Mouse (Mus musculus): ENCODE results near the gene Stac2. TPM values are rescaled to one million over a fixed set of nuclear protein-coding genes. Genes with fewer than 3 reads are reported as not detected.
A peak's percentile ranks its signal among the peaks of the same experiment; 100 is the strongest.

Gene Stac2
- polyA plus RNA-seq (2015; fragmentation: Nextera tagmentation; extraction: Ambion mirVana), result 1.2 and 1.6 TPM in 2 replicates

DNA sequence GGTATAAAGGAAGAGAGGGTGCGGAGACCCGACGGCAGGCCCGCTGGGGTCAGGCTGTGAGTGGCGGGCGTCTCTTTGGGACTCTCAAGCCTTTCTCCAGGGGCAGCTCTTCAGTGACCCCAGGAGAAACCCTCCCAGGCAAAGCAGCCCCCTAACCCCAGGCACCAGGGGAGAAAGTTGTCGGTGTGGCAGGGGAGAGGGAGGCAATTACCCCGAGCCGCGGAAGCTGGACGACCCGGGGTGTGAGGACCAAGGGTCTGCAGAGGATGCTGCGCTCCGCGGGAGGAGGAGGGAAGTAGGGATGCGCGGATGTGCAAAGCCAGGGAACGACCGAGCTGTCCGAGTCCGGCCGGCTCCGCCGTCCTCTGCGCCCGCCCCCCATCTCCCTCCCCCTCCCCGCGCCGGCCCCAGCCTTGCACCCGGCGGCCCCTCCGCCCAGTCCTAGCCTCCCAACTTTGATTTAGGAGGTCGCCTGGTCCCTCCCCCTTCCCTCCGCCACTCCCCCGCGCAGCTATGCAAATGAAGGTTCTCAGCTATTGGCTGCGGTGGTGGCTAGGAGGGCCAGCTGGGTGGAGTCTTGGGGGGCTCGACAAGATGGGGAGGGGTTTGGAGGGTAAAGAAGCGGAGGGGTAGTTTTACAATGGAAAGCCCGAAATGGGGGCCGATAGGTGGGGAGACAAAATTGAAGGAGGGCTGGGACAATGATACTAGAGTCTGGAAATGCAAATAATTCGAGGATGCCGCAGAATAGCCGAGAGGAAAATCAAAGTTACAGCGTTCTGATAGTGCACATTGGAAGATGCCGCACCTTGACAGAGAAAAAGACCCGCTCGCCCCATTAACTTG lies at the start of gene Stac2:
Stac2 (minus strand) TSS at position 474 of the 846 bp plus-strand sequence.
- H3K4me1 ChIP-seq, result peaks cover 34% of the 10 kb centered on the region
- WGBS, result 2% methylated on average over 38 of the region's 48 CpGs
- H3K27ac ChIP-seq, result 0 out of 2 replicates have a peak within 1 kb of the TSS, but pooled peaks have one; percentile 31
- H3K4me2 ChIP-seq, result peak within 1 kb of the TSS; percentile 75
- peaks cover 73% of the 10 kb centered on the region for H3K27me3 ChIP-seq
- H3K9me3 ChIP-seq (replicated peaks), result no peaks in the 10 kb centered on the region
- peak within 1 kb of the TSS; percentile 61 for H3K9ac ChIP-seq
- H3K36me3 ChIP-seq (ENCODE audit: poor library complexity, severe bottlenecking), result no peaks in the 10 kb centered on the region
- peak; percentile 89 for ATAC-seq
- H3K4me3 ChIP-seq, result peak within 1 kb of the TSS; percentile 46

DNA sequence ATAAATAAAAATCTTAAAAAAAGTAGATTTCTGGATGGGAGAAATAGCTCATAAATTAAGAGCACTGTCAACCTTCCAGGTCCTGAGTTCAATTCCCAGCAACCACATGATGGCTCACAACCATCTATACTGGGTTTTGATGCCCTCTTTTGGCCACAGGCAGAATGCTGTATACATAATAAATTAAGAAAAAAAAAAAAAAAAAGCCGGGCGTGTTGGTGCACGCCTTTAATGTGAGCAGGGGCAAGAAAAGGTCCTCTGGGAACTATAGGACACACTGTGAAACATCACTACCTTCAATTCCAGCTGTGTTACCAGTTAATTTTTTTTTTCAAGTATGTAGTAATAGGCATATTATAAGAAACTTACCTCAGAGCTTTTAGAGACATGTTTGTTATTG lies 48.1 kb upstream of the Stac2 start:
- 92% methylated on average over 3 of the region's 3 CpGs for WGBS
- Histone ChIP-seq H3K9me3 (replicated peaks) (no peaks in the 10 kb centered on the region), H3K4me1 (no peaks in the 10 kb centered on the region), H3K27ac (no peak overlapping the region), H3K9ac (no peak overlapping the region), H3K36me3 (ENCODE audit: poor library complexity, severe bottlenecking) (peaks cover 92% of the 10 kb centered on the region), H3K4me3 (no peak overlapping the region), H3K4me2 (no peak overlapping the region), H3K27me3 (no peaks in the 10 kb centered on the region)
- ATAC-seq, result no peak

DNA sequence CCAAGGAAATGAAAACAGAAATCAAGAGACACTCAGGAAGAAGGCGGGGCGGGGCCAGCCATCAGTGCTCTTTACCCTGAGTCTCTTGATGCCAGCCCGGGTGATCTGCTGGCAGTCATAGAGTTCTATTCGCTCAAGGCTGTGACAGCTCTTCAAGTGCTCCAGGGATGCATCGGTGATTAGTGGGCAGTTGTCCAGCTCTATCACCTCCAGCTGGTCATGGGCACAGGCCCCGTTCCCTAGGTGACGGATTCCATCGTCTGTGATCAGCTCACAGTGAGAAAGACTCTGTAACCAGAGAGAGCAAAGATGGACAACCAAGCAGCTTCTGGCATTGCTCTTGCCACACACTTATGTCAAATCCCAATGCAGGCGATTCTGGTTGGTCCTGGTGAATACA lies 37.3 kb upstream of the Stac2 start:
- ATAC-seq, result no peak
- Histone ChIP-seq H3K9me3 (replicated peaks) (no peaks in the 10 kb centered on the region), H3K9ac (no peak overlapping the region), H3K4me2 (no peak overlapping the region), H3K27me3 (no peaks in the 10 kb centered on the region), H3K36me3 (ENCODE audit: poor library complexity, severe bottlenecking) (peaks cover 72% of the 10 kb centered on the region), H3K4me1 (no peaks in the 10 kb centered on the region), H3K27ac (no peak overlapping the region), H3K4me3 (no peak overlapping the region)
- 83% methylated on average over 9 of the region's 9 CpGs for WGBS

DNA sequence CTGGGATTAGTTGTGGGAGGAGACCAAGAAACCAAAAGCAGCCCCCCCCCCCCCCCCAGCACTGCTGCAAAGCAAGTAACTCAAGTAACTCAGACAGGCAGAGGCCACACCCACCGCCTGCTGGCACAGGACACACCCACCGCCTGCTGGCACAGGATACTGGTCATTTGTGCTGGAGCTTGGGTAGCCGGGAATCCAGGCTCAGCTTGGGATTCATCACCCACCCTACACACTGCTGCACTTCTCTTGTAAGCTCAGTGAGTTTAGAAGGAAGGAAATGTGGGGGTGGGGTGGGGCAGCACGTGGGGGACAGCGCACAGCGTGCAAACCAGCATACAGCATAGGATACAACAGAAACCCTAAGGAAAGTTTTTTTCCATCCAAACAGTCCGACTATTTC lies 35.0 kb upstream of the Stac2 start:
- Histone ChIP-seq H3K4me3 (no peak overlapping the region), H3K27me3 (no peaks in the 10 kb centered on the region), H3K36me3 (ENCODE audit: poor library complexity, severe bottlenecking) (peaks cover 65% of the 10 kb centered on the region), H3K4me2 (no peak overlapping the region), H3K27ac (no peak overlapping the region), H3K4me1 (no peaks in the 10 kb centered on the region), H3K9me3 (replicated peaks) (no peaks in the 10 kb centered on the region), H3K9ac (no peak overlapping the region)
- WGBS, result 57% methylated on average over 6 of the region's 7 CpGs
- no peak for ATAC-seq

DNA sequence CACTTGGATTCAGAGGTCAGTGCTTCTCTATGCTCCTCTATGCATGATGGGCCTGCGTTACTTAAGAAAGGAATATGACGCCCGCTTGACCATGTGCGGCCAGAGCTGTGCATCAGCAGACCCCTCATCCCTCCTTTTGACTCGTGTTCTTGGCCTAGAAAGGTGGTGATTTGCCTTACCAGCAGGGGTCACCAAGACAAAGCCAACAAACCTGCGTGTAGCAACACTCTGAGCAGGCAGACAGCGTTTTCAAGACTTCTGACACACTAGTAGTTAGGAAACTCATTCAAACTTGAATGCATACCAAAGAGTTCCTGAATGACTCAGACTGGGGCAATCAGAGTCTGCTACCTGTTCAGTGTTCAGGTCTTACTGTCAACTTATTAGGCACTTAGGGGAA lies 33.3 kb upstream of the Stac2 start:
- no peak for ATAC-seq
- 66% methylated on average over 7 of the region's 7 CpGs for WGBS
- Histone ChIP-seq H3K4me3 (no peak overlapping the region), H3K9ac (no peak overlapping the region), H3K9me3 (replicated peaks) (no peaks in the 10 kb centered on the region), H3K36me3 (ENCODE audit: poor library complexity, severe bottlenecking) (peaks cover 61% of the 10 kb centered on the region), H3K27me3 (no peaks in the 10 kb centered on the region), H3K4me2 (no peak overlapping the region), H3K27ac (no peak overlapping the region), H3K4me1 (no peaks in the 10 kb centered on the region)

DNA sequence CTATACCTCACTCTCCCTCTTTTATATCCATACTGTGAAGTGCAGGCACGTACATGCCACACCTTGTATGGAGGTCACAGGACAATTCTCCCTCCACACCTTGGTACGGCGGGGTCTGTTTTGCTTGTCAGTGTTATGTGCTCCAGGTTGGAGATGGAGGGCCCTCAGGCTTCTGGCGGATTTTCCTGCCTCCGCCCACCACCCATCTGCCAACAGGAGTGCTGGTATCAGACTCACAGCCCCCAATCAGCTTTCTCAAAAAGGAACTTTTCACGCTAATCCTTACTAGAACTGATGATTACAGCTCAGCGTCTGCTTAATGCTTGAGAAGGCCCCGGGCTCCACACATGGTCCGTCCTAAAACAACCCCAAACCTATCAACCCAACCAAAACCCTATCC lies 32.9 kb upstream of the Stac2 start:
- Histone ChIP-seq H3K4me1 (no peaks in the 10 kb centered on the region), H3K9me3 (replicated peaks) (no peaks in the 10 kb centered on the region), H3K27me3 (no peaks in the 10 kb centered on the region), H3K4me2 (no peak overlapping the region), H3K36me3 (ENCODE audit: poor library complexity, severe bottlenecking) (peaks cover 59% of the 10 kb centered on the region), H3K4me3 (no peak overlapping the region), H3K27ac (no peak overlapping the region), H3K9ac (no peak overlapping the region)
- 90% methylated on average over 9 of the region's 9 CpGs for WGBS
- ATAC-seq, result no peak

DNA sequence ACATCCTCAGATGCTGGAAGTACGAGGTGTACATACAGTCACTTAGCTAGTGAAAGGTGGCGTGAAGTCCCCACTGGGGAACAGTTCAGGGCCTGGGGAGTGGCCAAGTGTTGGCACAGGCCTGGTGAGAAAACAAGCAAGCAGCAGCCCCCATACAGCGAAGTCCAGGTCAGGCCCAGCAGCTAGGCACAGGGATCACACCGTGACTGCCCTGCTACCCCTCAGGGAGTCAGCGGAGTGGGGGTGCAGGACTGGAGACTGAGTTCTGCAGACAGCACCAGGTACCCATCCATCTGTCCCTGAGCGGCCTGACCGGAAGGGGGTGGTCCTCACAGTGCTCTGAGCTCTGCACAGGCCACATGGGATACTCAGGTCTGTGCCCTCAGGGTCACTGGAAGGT lies 29.5 kb upstream of the Stac2 start:
- no peak overlapping the region for H3K4me3 ChIP-seq
- no peak for ATAC-seq
- WGBS, result 88% methylated on average over 7 of the region's 7 CpGs
- peaks cover 35% of the 10 kb centered on the region for H3K36me3 ChIP-seq (ENCODE audit: poor library complexity, severe bottlenecking)
- H3K27ac ChIP-seq, result no peak overlapping the region
- no peaks in the 10 kb centered on the region for H3K27me3 ChIP-seq
- no peak overlapping the region for H3K9ac ChIP-seq
- no peaks in the 10 kb centered on the region for H3K9me3 ChIP-seq (replicated peaks)
- H3K4me1 ChIP-seq, result no peaks in the 10 kb centered on the region
- H3K4me2 ChIP-seq, result no peak overlapping the region

DNA sequence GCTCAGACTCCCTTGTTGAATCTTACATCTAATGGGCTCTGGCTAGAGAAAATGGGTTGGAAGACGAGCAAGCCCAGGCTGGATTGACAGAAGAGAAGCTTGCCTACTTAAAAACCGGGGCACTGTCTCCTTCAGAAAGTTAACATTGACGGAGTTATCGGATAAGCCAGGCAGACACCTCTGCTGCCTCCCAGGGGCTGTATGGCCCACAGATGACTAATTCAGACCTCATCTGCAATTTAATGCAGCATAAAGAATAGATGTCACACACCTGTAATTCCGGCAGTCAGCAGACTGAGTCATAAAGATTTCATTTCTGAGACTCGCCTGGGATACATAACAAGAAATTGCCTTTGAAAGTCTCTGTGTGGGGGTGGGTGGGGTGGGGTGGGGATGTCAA lies 27.2 kb upstream of the Stac2 start:
- no peak overlapping the region for H3K9ac ChIP-seq
- no peaks in the 10 kb centered on the region for H3K4me1 ChIP-seq
- ATAC-seq, result no peak
- no peaks in the 10 kb centered on the region for H3K9me3 ChIP-seq (replicated peaks)
- H3K4me2 ChIP-seq, result no peak overlapping the region
- peaks cover 22% of the 10 kb centered on the region for H3K36me3 ChIP-seq (ENCODE audit: poor library complexity, severe bottlenecking)
- no peaks in the 10 kb centered on the region for H3K27me3 ChIP-seq
- no peak overlapping the region for H3K27ac ChIP-seq
- WGBS, result 93% methylated on average over 6 of the region's 6 CpGs
- H3K4me3 ChIP-seq, result no peak overlapping the region

DNA sequence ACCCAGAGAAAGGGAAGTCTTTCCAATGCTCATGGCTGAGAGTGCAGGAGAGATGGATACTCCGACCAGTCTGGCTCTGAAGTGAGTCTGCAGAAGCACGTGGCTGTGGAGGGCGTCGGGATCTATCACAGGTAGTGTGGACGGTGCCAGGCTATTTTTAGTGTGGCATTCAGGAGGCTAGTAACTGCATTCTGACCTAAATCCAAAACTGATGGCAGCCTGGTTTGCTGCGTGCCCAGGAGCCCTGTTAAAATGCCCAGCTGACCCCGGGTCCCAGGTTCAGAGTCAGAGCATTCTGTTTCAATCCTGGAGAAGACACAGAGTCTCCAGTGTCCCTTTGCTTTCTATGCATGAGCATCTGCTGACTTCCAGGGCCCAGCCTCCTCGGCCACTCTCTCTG lies 23.8 kb upstream of the Stac2 start:
- Histone ChIP-seq H3K4me1 (0 out of 2 replicates have a peak, but pooled peaks cover 3% of the 10 kb centered on the region), H3K36me3 (ENCODE audit: poor library complexity, severe bottlenecking) (peaks cover 7% of the 10 kb centered on the region; the same call in 1 of the 2 replicates), H3K9ac (no peak overlapping the region), H3K4me3 (no peak overlapping the region), H3K4me2 (no peak overlapping the region), H3K9me3 (replicated peaks) (no peaks in the 10 kb centered on the region), H3K27ac (no peak overlapping the region), H3K27me3 (no peaks in the 10 kb centered on the region)
- ATAC-seq, result no peak
- WGBS, result 85% methylated on average over 8 of the region's 8 CpGs

DNA sequence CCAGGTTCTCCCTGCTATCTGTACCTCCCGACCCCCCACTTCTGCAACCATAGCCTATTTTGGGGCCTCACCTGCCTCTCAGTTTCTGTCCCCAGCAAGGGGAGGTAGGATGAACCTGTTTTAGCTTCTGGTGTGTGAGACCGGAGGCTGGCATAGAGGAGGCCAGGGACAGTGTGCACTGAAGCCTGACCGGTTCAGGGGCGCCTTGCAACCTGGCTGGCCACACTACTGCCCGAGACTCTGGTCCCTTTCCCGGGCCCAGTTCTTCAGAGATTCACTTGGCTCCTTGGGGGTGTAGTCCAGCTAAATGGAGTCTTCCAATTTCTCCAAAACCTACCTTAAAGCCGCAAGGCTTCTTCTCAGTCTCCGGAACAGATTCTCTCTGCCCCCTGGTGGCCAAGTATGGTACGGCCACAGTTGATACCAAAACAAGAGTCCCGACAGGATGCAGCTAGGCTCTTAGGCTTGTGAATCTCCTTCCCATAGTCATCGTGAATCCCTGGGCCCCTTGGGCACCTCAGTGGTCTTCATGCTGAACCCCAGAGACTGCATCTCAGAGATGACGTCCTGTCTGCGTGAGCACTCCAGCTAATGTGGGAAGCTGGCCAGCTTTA lies 22.0 kb upstream of the Stac2 start:
- 25% methylated on average over 13 of the region's 13 CpGs for WGBS
- Histone ChIP-seq H3K36me3 (ENCODE audit: poor library complexity, severe bottlenecking) (no peaks in the 10 kb centered on the region), H3K9ac (peak overlapping the region; percentile 27; the same call in 1 of the 2 replicates), H3K4me3 (no peak overlapping the region), H3K27ac (no peak overlapping the region), H3K4me2 (no peak overlapping the region), H3K27me3 (no peaks in the 10 kb centered on the region), H3K9me3 (replicated peaks) (no peaks in the 10 kb centered on the region), H3K4me1 (0 out of 2 replicates have a peak, but pooled peaks cover 3% of the 10 kb centered on the region)
- ATAC-seq, result peak; percentile 66

DNA sequence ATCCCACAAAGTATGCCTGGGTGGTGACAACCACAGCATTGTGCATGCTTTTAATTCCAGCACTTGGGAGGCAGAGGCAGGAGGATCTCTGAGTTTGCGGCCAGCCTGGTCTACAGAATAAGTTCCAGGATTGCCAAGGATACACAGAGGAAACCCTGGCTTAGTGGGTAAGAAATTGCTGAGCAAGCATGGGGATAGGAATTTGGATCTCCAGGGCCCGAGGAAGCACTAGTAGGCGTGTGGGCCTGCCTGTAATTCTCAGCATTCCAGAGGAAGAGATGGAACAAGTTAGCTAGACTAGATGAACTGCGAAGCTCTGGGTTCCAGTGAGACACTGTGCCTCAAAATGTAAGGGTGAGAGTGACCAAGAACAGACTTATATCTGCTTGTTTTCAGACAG lies 20.2 kb upstream of the Stac2 start:
- Histone ChIP-seq H3K9me3 (replicated peaks) (no peaks in the 10 kb centered on the region), H3K36me3 (ENCODE audit: poor library complexity, severe bottlenecking) (no peaks in the 10 kb centered on the region), H3K4me1 (0 out of 2 replicates have a peak, but pooled peaks cover 3% of the 10 kb centered on the region), H3K4me2 (no peak overlapping the region), H3K4me3 (no peak overlapping the region), H3K27me3 (no peaks in the 10 kb centered on the region), H3K9ac (no peak overlapping the region), H3K27ac (no peak overlapping the region)
- WGBS, result 95% methylated on average over 4 of the region's 4 CpGs
- ATAC-seq, result no peak

DNA sequence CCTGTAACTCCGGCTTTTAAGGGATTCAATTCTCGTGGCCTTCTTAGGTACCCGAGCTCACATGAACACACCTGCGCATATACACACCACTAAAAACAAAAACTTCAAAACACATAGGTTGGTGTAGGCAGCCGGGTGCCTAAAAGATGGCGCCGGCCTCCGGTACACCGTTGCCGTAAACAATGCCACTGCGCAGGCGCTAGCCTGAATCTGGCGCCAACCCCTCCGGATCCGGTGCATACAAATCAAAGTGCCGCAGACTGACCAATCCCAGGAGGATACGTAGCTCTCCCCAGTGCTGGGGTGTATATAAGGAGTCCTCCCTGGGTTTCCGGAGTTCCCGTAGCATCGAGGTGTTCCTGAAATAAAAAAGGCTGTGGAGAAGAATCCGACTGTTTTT lies 14.0 kb upstream of the Stac2 start:
- no peak overlapping the region for H3K9ac ChIP-seq
- no peaks in the 10 kb centered on the region for H3K36me3 ChIP-seq (ENCODE audit: poor library complexity, severe bottlenecking)
- no peak overlapping the region for H3K27ac ChIP-seq
- H3K4me1 ChIP-seq, result no peaks in the 10 kb centered on the region
- H3K9me3 ChIP-seq (replicated peaks), result peaks cover 4% of the 10 kb centered on the region
- H3K27me3 ChIP-seq, result no peaks in the 10 kb centered on the region
- WGBS, result 97% methylated on average over 21 of the region's 21 CpGs
- no peak overlapping the region for H3K4me2 ChIP-seq
- no peak for ATAC-seq
- no peak overlapping the region for H3K4me3 ChIP-seq

All from forebrain, embryonic 13.5 days (tissue).